25 mouse cellular contexts compared by ENCODE assay signal in the genomic region with DNA sequence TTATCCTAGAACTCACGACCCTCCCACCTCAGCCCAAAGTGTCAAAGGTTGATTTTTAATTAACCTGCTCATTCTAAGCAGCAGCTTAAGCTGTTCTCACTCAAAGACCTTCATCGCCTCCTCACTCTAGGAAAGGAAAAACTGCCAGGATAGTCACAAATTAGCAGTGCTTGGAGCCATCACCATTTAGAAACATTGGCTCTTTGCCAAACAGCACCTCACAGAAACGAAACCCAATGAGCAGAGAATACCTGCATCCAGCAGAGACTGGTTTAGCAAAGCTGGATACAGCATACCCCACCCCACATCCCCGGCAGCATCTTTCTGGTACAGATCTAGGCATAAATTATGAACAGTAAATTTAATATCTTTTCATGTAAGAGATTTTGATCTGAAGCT.
"Had no signal": no experiment of that assay in that cellular context is flagged by ENCODE, and none has a peak within 500 bp of the region (broad histone marks: within the 10 kb centered on the region; RNA-seq: fewer than 3 reads in every experiment).

No protein-coding gene starts in this region.

- H3K9ac ChIP-seq: heart, embryonic 12.5 days; hindbrain, embryonic 12.5 days; hindbrain, embryonic 14.5 days; kidney, embryonic 15.5 days; limb, embryonic 13.5 days; limb, embryonic 15.5 days; liver, embryonic 12.5 days; liver, embryonic 14.5 days had no signal

- ATAC-seq: hindbrain, embryonic 16.5 days; intestine, embryonic 16.5 days; liver, embryonic 12.5 days had no signal

- H3K27me3 ChIP-seq: heart, embryonic 12.5 days; hindbrain, embryonic 12.5 days; kidney, embryonic 15.5 days; limb, embryonic 13.5 days; limb, embryonic 15.5 days; liver, embryonic 12.5 days had no signal

- DNase-seq: gastrocnemius, adult 2 months; gastrocnemius, postnatal 10 days; gastrocnemius, postnatal 25 days; heart, adult 18-20 months; heart, postnatal 10 days; heart, postnatal 4 days; kidney, adult 11 months; kidney, adult 2 months; kidney, adult 9 months; kidney, postnatal 14 days; kidney, postnatal 36 days; left cerebral cortex, postnatal 4 days had no signal

- H3K27ac ChIP-seq: gastrocnemius, adult 2 months; heart, embryonic 10.5 days; hindbrain, embryonic 10.5 days; hindbrain, embryonic 12.5 days; hindbrain, embryonic 14.5 days; kidney, embryonic 15.5 days; kidney, postnatal 0 days; limb, embryonic 13.5 days; limb, embryonic 15.5 days; liver, embryonic 12.5 days; liver, embryonic 14.5 days had no signal

- H3K4me3 ChIP-seq: gastrocnemius, adult 2 months; heart, embryonic 10.5 days; heart, embryonic 12.5 days; hindbrain, embryonic 10.5 days; hindbrain, embryonic 12.5 days; kidney, embryonic 15.5 days; limb, embryonic 13.5 days; limb, embryonic 15.5 days; liver, embryonic 12.5 days had no signal

- H3K4me1 ChIP-seq: hindbrain, embryonic 12.5 days; liver, embryonic 12.5 days had no signal

- H3K4me2 ChIP-seq: heart, embryonic 12.5 days; hindbrain, embryonic 12.5 days; hindbrain, embryonic 14.5 days; kidney, embryonic 15.5 days; limb, embryonic 13.5 days; limb, embryonic 15.5 days; liver, embryonic 12.5 days had no signal

- H3K9me3 ChIP-seq: heart, embryonic 10.5 days; heart, embryonic 12.5 days; hindbrain, embryonic 10.5 days; hindbrain, embryonic 12.5 days; kidney, embryonic 15.5 days; limb, embryonic 13.5 days; limb, embryonic 15.5 days; liver, embryonic 12.5 days had no signal
